ENCODE assay signal across 12 mouse cellular contexts in genomic region chr6:88788219-88788618, GRCm38 (mm10). TPM values are rescaled to one million over a fixed set of nuclear protein-coding genes. Genes with fewer than 3 reads are reported as not detected.
A peak's percentile ranks its signal among the peaks of the same experiment; 100 is the strongest.
DNase-seq lines count a peak whose midpoint lies in the region; ATAC-seq lines count a peak whose summit lies in the region.
"Had no signal": no experiment of that assay in that cellular context is flagged by ENCODE, and none has a peak within 500 bp of the region (broad histone marks: within the 10 kb centered on the region; RNA-seq: fewer than 3 reads in every experiment).

No protein-coding gene starts in this region.

- no peak overlapping the region for H3K4me3 ChIP-seq in midbrain, embryonic 14.5 days (replicated peaks; ENCODE audit: low read depth, low read length)
- no peak overlapping the region for H3K4me3 ChIP-seq in midbrain, embryonic 10.5 days
- H3K4me3 ChIP-seq in hindbrain, embryonic 16.5 days (ENCODE audit: low read length): no peak overlapping the region
- no peak overlapping the region for H3K4me3 ChIP-seq in heart, embryonic 11.5 days (ENCODE audit: low read depth, low read length)
- H3K4me3 ChIP-seq: embryonic facial prominence, embryonic 13.5 days; heart, embryonic 13.5 days; liver, embryonic 12.5 days had no signal

- no peak overlapping the region for H3K9ac ChIP-seq in midbrain, embryonic 14.5 days (replicated peaks; ENCODE audit: low read length)
- H3K9ac ChIP-seq in hindbrain, embryonic 16.5 days (ENCODE audit: low read depth, low read length): peak overlapping the region; percentile 35; the same call in 1 of the 2 replicates
- H3K9ac ChIP-seq in heart, embryonic 11.5 days (ENCODE audit: low read depth, low read length): no peak overlapping the region
- H3K9ac ChIP-seq: liver, embryonic 12.5 days had no signal

- ATAC-seq in midbrain, embryonic 14.5 days (ENCODE audit: low FRiP score, low TSS enrichment): no peak
- peak; percentile 53 for ATAC-seq in hindbrain, embryonic 16.5 days
- ATAC-seq in heart, embryonic 11.5 days (replicated peaks; ENCODE audit: insufficient number of reproducible peaks, low FRiP score, low TSS enrichment): no peak
- ATAC-seq: liver, embryonic 12.5 days had no signal

- no peaks in the 10 kb centered on the region for H3K36me3 ChIP-seq in midbrain, embryonic 14.5 days (ENCODE audit: control insufficient read depth, insufficient read depth, low read length)
- H3K36me3 ChIP-seq in midbrain, embryonic 10.5 days: no peaks in the 10 kb centered on the region
- H3K36me3 ChIP-seq in hindbrain, embryonic 16.5 days (ENCODE audit: control insufficient read depth, insufficient read depth, low read length): no peaks in the 10 kb centered on the region
- no peaks in the 10 kb centered on the region for H3K36me3 ChIP-seq in heart, embryonic 11.5 days (ENCODE audit: control insufficient read depth, insufficient read depth, low read length)
- H3K36me3 ChIP-seq: embryonic facial prominence, embryonic 13.5 days; heart, embryonic 13.5 days; liver, embryonic 12.5 days had no signal

- peak overlapping the region; percentile 54 for H3K27ac ChIP-seq in midbrain, embryonic 14.5 days (replicated peaks; ENCODE audit: low read depth, low read length)
- no peak overlapping the region for H3K27ac ChIP-seq in midbrain, embryonic 10.5 days (replicated peaks)
- H3K27ac ChIP-seq in hindbrain, embryonic 16.5 days (ENCODE audit: low read depth, low read length): 0 out of 2 replicates have a peak overlapping the region, but pooled peaks have one; percentile 40
- H3K27ac ChIP-seq in heart, embryonic 11.5 days (ENCODE audit: low read depth, low read length): no peak overlapping the region

- no peaks in the 10 kb centered on the region for H3K9me3 ChIP-seq in midbrain, embryonic 14.5 days (ENCODE audit: control insufficient read depth, low read length)
- H3K9me3 ChIP-seq in midbrain, embryonic 10.5 days (replicated peaks): no peaks in the 10 kb centered on the region
- H3K9me3 ChIP-seq in hindbrain, embryonic 16.5 days (ENCODE audit: control insufficient read depth, low read length): no peaks in the 10 kb centered on the region
- no peaks in the 10 kb centered on the region for H3K9me3 ChIP-seq in heart, embryonic 11.5 days (replicated peaks; ENCODE audit: control insufficient read depth, low read length)
- H3K9me3 ChIP-seq: embryonic facial prominence, embryonic 13.5 days; heart, embryonic 13.5 days; liver, embryonic 12.5 days had no signal

- 67% methylated on average over 11 of the region's 11 CpGs for WGBS in midbrain, embryonic 14.5 days
- whole genome bisulfite sequencing in midbrain, embryonic 10.5 days: 80% methylated on average over 11 of the region's 11 CpGs
- 50% methylated on average over 11 of the region's 11 CpGs for WGBS in hindbrain, embryonic 16.5 days
- 72% methylated on average over 11 of the region's 11 CpGs for WGBS in heart, embryonic 11.5 days (ENCODE audit: insufficient replicate concordance)

- no peak overlapping the region for H3K4me2 ChIP-seq in midbrain, embryonic 14.5 days (ENCODE audit: low read length)
- H3K4me2 ChIP-seq in hindbrain, embryonic 16.5 days (ENCODE audit: low read length): no peak overlapping the region
- H3K4me2 ChIP-seq in heart, embryonic 11.5 days: no peak overlapping the region
- H3K4me2 ChIP-seq: embryonic facial prominence, embryonic 13.5 days; heart, embryonic 13.5 days; liver, embryonic 12.5 days had no signal

- DNase-seq in cerebellum, adult 11-12 months: peak; percentile 67
- DNase-seq in cerebellum, postnatal 4 days (ENCODE audit: low spot score in 2 of 2): no peak
- DNase-seq in midbrain, embryonic 14.5 days: peak; percentile 57
- no peak for DNase-seq in midbrain, embryonic 10.5 days (ENCODE audit: low spot score)
- no peak for DNase-seq in frontal cortex, postnatal 14 days (ENCODE audit: low spot score in 2 of 2)
- no peak for DNase-seq in liver
- DNase-seq: kidney, adult 18-20 months had no signal

- no peaks in the 10 kb centered on the region for H3K27me3 ChIP-seq in midbrain, embryonic 14.5 days (ENCODE audit: control insufficient read depth, insufficient read depth, low read length)
- 0 out of 2 replicates have a peak, but pooled peaks cover 13% of the 10 kb centered on the region for H3K27me3 ChIP-seq in midbrain, embryonic 10.5 days (ENCODE audit: low read depth, poor library complexity, severe bottlenecking)
- no peaks in the 10 kb centered on the region for H3K27me3 ChIP-seq in hindbrain, embryonic 16.5 days (replicated peaks; ENCODE audit: control insufficient read depth, insufficient read depth, low read length)
- H3K27me3 ChIP-seq in heart, embryonic 11.5 days (ENCODE audit: control insufficient read depth, insufficient read depth, low read length): no peaks in the 10 kb centered on the region
- H3K27me3 ChIP-seq: embryonic facial prominence, embryonic 13.5 days; heart, embryonic 13.5 days had no signal

- peaks cover 21% of the 10 kb centered on the region for H3K4me1 ChIP-seq in midbrain, embryonic 14.5 days (ENCODE audit: control insufficient read depth, insufficient read depth, low read length)
- peaks cover 56% of the 10 kb centered on the region for H3K4me1 ChIP-seq in midbrain, embryonic 10.5 days
- peaks cover 34% of the 10 kb centered on the region for H3K4me1 ChIP-seq in hindbrain, embryonic 16.5 days (ENCODE audit: control insufficient read depth, insufficient read depth, low read depth, low read length)
- peaks cover 36% of the 10 kb centered on the region for H3K4me1 ChIP-seq in heart, embryonic 11.5 days (ENCODE audit: control insufficient read depth, insufficient read depth, low read length)

RNA-seq across cellular contexts. Expression of gene Abtb1, which starts 53.6 kb away (rescaled TPM):
- 30.1 and 41.7 TPM in 2 replicates for polyA plus RNA-seq in midbrain, embryonic 14.5 days (2014; fragmentation: Nextera tagmentation; extraction: Ambion mirVana)
- polyA plus RNA-seq in midbrain, embryonic 10.5 days (2016; fragmentation: Nextera tagmentation; extraction: Ambion mirVana): 22.5 and 26.3 TPM in 2 replicates
- polyA plus RNA-seq in hindbrain, embryonic 16.5 days (2015; fragmentation: Nextera tagmentation; extraction: Ambion mirVana): 37.7 and 39.4 TPM in 2 replicates
- 16.0 and 18.2 TPM in 2 replicates for polyA plus RNA-seq in heart, embryonic 11.5 days (2014; fragmentation: Nextera tagmentation; extraction: Ambion mirVana)

Comparison
In these comparisons a context has a peak if more than half of its experiments do, and no peak if none do; other contexts are left out.
1. DNase-seq: peak in cerebellum, adult 11-12 months (single experiment) and midbrain, embryonic 14.5 days (single experiment); none in cerebellum, postnatal 4 days (0 of 2), midbrain, embryonic 10.5 days (single experiment), frontal cortex, postnatal 14 days (0 of 2) and liver (single experiment).
2. H3K27ac ChIP-seq: peak in midbrain, embryonic 14.5 days (single experiment) and hindbrain, embryonic 16.5 days (single experiment); none in midbrain, embryonic 10.5 days (single experiment) and heart, embryonic 11.5 days (single experiment).